Mouse (Mus musculus): ENCODE data around the gene Jakmip3. TPM values are rescaled to one million over a fixed set of nuclear protein-coding genes. Genes with fewer than 3 reads are reported as not detected.
A peak's percentile ranks its signal among the peaks of the same experiment; 100 is the strongest.

Gene Jakmip3
- polyA plus RNA-seq, 1 experiment from 2014 or later: 0.09 TPM

GRCm38 (mm10) chr7:139096399-139096798 is 155.9 kb downstream of the Jakmip3 start:
- peaks cover 7% of the 10 kb centered on the region; the same call in 1 of the 2 replicates for H3K27me3 ChIP-seq (replicated peaks)
- no peak for ATAC-seq (ENCODE audit: insufficient number of reproducible peaks, low FRiP score)
- WGBS: 81% methylated on average over 6 of the region's 6 CpGs

GRCm38 (mm10) chr7:139100531-139101095 is 160.1 kb downstream of the Jakmip3 start:
- Histone ChIP-seq H3K27me3 (replicated peaks) (peaks cover 3% of the 10 kb centered on the region; the same call in 1 of the 2 replicates), H3K36me3 (no peaks in the 10 kb centered on the region), H3K9ac (no peak overlapping the region), H3K4me1 (replicated peaks) (no peaks in the 10 kb centered on the region), H3K4me3 (no peak overlapping the region), H3K27ac (ENCODE audit: poor library complexity, severe bottlenecking) (no peak overlapping the region), H3K9me3 (replicated peaks) (no peaks in the 10 kb centered on the region), H3K4me2 (no peak overlapping the region)
- 55% methylated on average over 12 of the region's 12 CpGs for WGBS
- no peak for ATAC-seq (ENCODE audit: insufficient number of reproducible peaks, low FRiP score)

More at GRCm38 (mm10) chr7:139096399-139096798, 155.9 kb downstream of the Jakmip3 start:
- Histone ChIP-seq H3K36me3 (no peaks in the 10 kb centered on the region), H3K9ac (no peak overlapping the region), H3K4me3 (no peak overlapping the region), H3K27ac (ENCODE audit: poor library complexity, severe bottlenecking) (no peak overlapping the region), H3K9me3 (replicated peaks) (no peaks in the 10 kb centered on the region), H3K4me1 (replicated peaks) (no peaks in the 10 kb centered on the region), H3K4me2 (no peak overlapping the region)

GRCm38 (mm10) chr7:139101286-139101804 is 160.8 kb downstream of the Jakmip3 start:
- no peak for ATAC-seq (ENCODE audit: insufficient number of reproducible peaks, low FRiP score)
- Histone ChIP-seq H3K27ac (ENCODE audit: poor library complexity, severe bottlenecking) (no peak overlapping the region), H3K36me3 (no peaks in the 10 kb centered on the region), H3K4me2 (no peak overlapping the region), H3K4me3 (no peak overlapping the region), H3K9ac (no peak overlapping the region), H3K27me3 (replicated peaks) (peaks cover 3% of the 10 kb centered on the region; the same call in 1 of the 2 replicates), H3K4me1 (replicated peaks) (no peaks in the 10 kb centered on the region), H3K9me3 (replicated peaks) (no peaks in the 10 kb centered on the region)
- WGBS: 71% methylated on average over 10 of the region's 10 CpGs

GRCm38 (mm10) chr7:139101826-139102225 is 161.3 kb downstream of the Jakmip3 start:
- Histone ChIP-seq H3K36me3 (no peaks in the 10 kb centered on the region), H3K27ac (ENCODE audit: poor library complexity, severe bottlenecking) (no peak overlapping the region), H3K9me3 (replicated peaks) (no peaks in the 10 kb centered on the region), H3K4me3 (no peak overlapping the region), H3K27me3 (replicated peaks) (peaks cover 3% of the 10 kb centered on the region; the same call in 1 of the 2 replicates), H3K4me2 (no peak overlapping the region), H3K4me1 (replicated peaks) (no peaks in the 10 kb centered on the region), H3K9ac (no peak overlapping the region)
- no peak for ATAC-seq (ENCODE audit: insufficient number of reproducible peaks, low FRiP score)
- 68% methylated on average over 3 of the region's 3 CpGs for WGBS

GRCm38 (mm10) chr7:139103960-139104381 is 163.4 kb downstream of the Jakmip3 start:
- ATAC-seq (ENCODE audit: insufficient number of reproducible peaks, low FRiP score): peak; percentile 22; the same call in 1 of the 2 replicates
- Histone ChIP-seq H3K4me1 (replicated peaks) (peaks cover 7% of the 10 kb centered on the region), H3K9me3 (replicated peaks) (no peaks in the 10 kb centered on the region), H3K4me2 (no peak overlapping the region), H3K9ac (no peak overlapping the region), H3K27me3 (replicated peaks) (peaks cover 3% of the 10 kb centered on the region; the same call in 1 of the 2 replicates), H3K27ac (ENCODE audit: poor library complexity, severe bottlenecking) (no peak overlapping the region), H3K36me3 (no peaks in the 10 kb centered on the region), H3K4me3 (no peak overlapping the region)
- 58% methylated on average over 10 of the region's 10 CpGs for WGBS

GRCm38 (mm10) chr7:139105076-139105475 is 164.5 kb downstream of the Jakmip3 start:
- Histone ChIP-seq H3K27me3 (replicated peaks) (0 out of 2 replicates have a peak, but pooled peaks cover 3% of the 10 kb centered on the region), H3K4me1 (replicated peaks) (peaks cover 7% of the 10 kb centered on the region), H3K36me3 (no peaks in the 10 kb centered on the region), H3K4me2 (no peak overlapping the region), H3K27ac (ENCODE audit: poor library complexity, severe bottlenecking) (no peak overlapping the region), H3K9me3 (replicated peaks) (no peaks in the 10 kb centered on the region), H3K4me3 (no peak overlapping the region), H3K9ac (no peak overlapping the region)
- no peak for ATAC-seq (ENCODE audit: insufficient number of reproducible peaks, low FRiP score)
- WGBS: 76% methylated on average over 5 of the region's 5 CpGs

GRCm38 (mm10) chr7:139105705-139106104 is 165.2 kb downstream of the Jakmip3 start:
- H3K27ac ChIP-seq (ENCODE audit: poor library complexity, severe bottlenecking): no peak overlapping the region
- no peak overlapping the region for H3K9ac ChIP-seq
- no peaks in the 10 kb centered on the region for H3K9me3 ChIP-seq (replicated peaks)
- H3K4me1 ChIP-seq (replicated peaks): peaks cover 7% of the 10 kb centered on the region
- H3K4me2 ChIP-seq: no peak overlapping the region
- H3K36me3 ChIP-seq: no peaks in the 10 kb centered on the region
- WGBS: 81% methylated on average over 7 of the region's 7 CpGs
- no peak for ATAC-seq (ENCODE audit: insufficient number of reproducible peaks, low FRiP score)
- no peak overlapping the region for H3K4me3 ChIP-seq
- H3K27me3 ChIP-seq (replicated peaks): no peaks in the 10 kb centered on the region

GRCm38 (mm10) chr7:139107908-139108650 is 167.5 kb downstream of the Jakmip3 start:
- Histone ChIP-seq H3K27me3 (replicated peaks) (no peaks in the 10 kb centered on the region), H3K27ac (ENCODE audit: poor library complexity, severe bottlenecking) (no peak overlapping the region), H3K4me2 (no peak overlapping the region), H3K4me3 (no peak overlapping the region), H3K4me1 (replicated peaks) (peaks cover 7% of the 10 kb centered on the region), H3K36me3 (no peaks in the 10 kb centered on the region), H3K9me3 (replicated peaks) (no peaks in the 10 kb centered on the region), H3K9ac (no peak overlapping the region)
- no peak for ATAC-seq (ENCODE audit: insufficient number of reproducible peaks, low FRiP score)
- 82% methylated on average over 9 of the region's 9 CpGs for WGBS

GRCm38 (mm10) chr7:139119152-139119774 is 178.7 kb downstream of the Jakmip3 start:
- Histone ChIP-seq H3K4me1 (replicated peaks) (no peaks in the 10 kb centered on the region), H3K27me3 (replicated peaks) (peaks cover 27% of the 10 kb centered on the region), H3K4me3 (no peak overlapping the region), H3K9ac (no peak overlapping the region), H3K27ac (ENCODE audit: poor library complexity, severe bottlenecking) (no peak overlapping the region), H3K4me2 (no peak overlapping the region), H3K36me3 (no peaks in the 10 kb centered on the region), H3K9me3 (replicated peaks) (no peaks in the 10 kb centered on the region)
- 42% methylated on average over 13 of the region's 13 CpGs for WGBS
- ATAC-seq (ENCODE audit: insufficient number of reproducible peaks, low FRiP score): peak; percentile 39; the same call in 1 of the 2 replicates

- WGBS: 40% methylated on average over 2 of the region's 2 CpGs
Measured at GRCm38 (mm10) chr7:139119775-139120153, 179.2 kb downstream of the Jakmip3 start.

GRCm38 (mm10) chr7:139125881-139126280 is 185.4 kb downstream of the Jakmip3 start:
- H3K9me3 ChIP-seq (replicated peaks): no peaks in the 10 kb centered on the region
- H3K36me3 ChIP-seq: no peaks in the 10 kb centered on the region
- H3K4me1 ChIP-seq (replicated peaks): no peaks in the 10 kb centered on the region
- H3K27me3 ChIP-seq (replicated peaks): peaks cover 44% of the 10 kb centered on the region
- no peak overlapping the region for H3K9ac ChIP-seq
- no peak for ATAC-seq (ENCODE audit: insufficient number of reproducible peaks, low FRiP score)
- 75% methylated on average over 4 of the region's 4 CpGs for WGBS
- no peak overlapping the region for H3K4me3 ChIP-seq
- no peak overlapping the region for H3K27ac ChIP-seq (ENCODE audit: poor library complexity, severe bottlenecking)
- H3K4me2 ChIP-seq: no peak overlapping the region

More at GRCm38 (mm10) chr7:139119775-139120153, 179.2 kb downstream of the Jakmip3 start:
- H3K36me3 ChIP-seq: no peaks in the 10 kb centered on the region
- no peak overlapping the region for H3K9ac ChIP-seq
- H3K4me3 ChIP-seq: no peak overlapping the region
- no peak overlapping the region for H3K27ac ChIP-seq (ENCODE audit: poor library complexity, severe bottlenecking)
- no peaks in the 10 kb centered on the region for H3K9me3 ChIP-seq (replicated peaks)
- no peak for ATAC-seq (ENCODE audit: insufficient number of reproducible peaks, low FRiP score)
- H3K4me1 ChIP-seq (replicated peaks): no peaks in the 10 kb centered on the region
- no peak overlapping the region for H3K4me2 ChIP-seq
- H3K27me3 ChIP-seq (replicated peaks): peaks cover 27% of the 10 kb centered on the region
